Mouse (Mus musculus) ES-Bruce4 (cell line): ENCODE data around the gene Wwtr1. TPM values are rescaled to one million over a fixed set of nuclear protein-coding genes. Genes with fewer than 3 reads are reported as not detected.

ENCODE experiments used
- H3K27ac ChIP-seq: 2 replicates; pipeline ENCODE4 v1.5.1; 2012; ENCODE audit warnings: low read length, inconsistent platforms; ENCODE audit not compliant: insufficient read depth
- H3K27me3 ChIP-seq: 2 replicates; pipeline ENCODE4 v1.6.1; 2012; ENCODE audit warnings: mild to moderate bottlenecking, low read length, inconsistent platforms; ENCODE audit not compliant: control insufficient read depth, poor library complexity, insufficient read depth, severe bottlenecking
- H3K36me3 ChIP-seq: 2 replicates; pipeline ENCODE4 v1.6.1; 2012; ENCODE audit warnings: inconsistent platforms, mild to moderate bottlenecking, low read length, moderate library complexity; ENCODE audit not compliant: control insufficient read depth, poor library complexity, insufficient read depth, severe bottlenecking
- H3K4me1 ChIP-seq: one replicate; pipeline ENCODE4 v1.8.1; 2011; ENCODE audit warnings: low read length; ENCODE audit not compliant: control insufficient read depth, insufficient read depth
- H3K4me3 ChIP-seq: 2 replicates; pipeline ENCODE4 v1.5.1; 2011; ENCODE audit warnings: low read depth, mild to moderate bottlenecking, low read length
- H3K9ac ChIP-seq: 2 replicates; pipeline ENCODE4 v1.6.1; 2012; ENCODE audit warnings: low read depth, mild to moderate bottlenecking, inconsistent platforms; ENCODE audit not compliant: poor library complexity, severe bottlenecking
- H3K9me3 ChIP-seq: replicated peaks from 2 replicates; pipeline ENCODE4 v1.6.1; 2012; ENCODE audit warnings: mild to moderate bottlenecking, low read length, inconsistent platforms; ENCODE audit not compliant: control insufficient read depth, poor library complexity, insufficient read depth, severe bottlenecking
- CTCF ChIP-seq: IDR thresholded peaks from one replicate; pipeline ENCODE4 v1.8.1; 2011; ENCODE audit warnings: low read depth, low read length
- EP300 ChIP-seq: IDR thresholded peaks from 2 replicates; pipeline ENCODE4 v1.6.1; 2011; ENCODE audit warnings: low read depth, low read length; ENCODE audit not compliant: insufficient read depth
- POLR2A ChIP-seq: IDR thresholded peaks from one replicate; pipeline ENCODE4 v1.8.1; 2011; ENCODE audit warnings: low read length; ENCODE audit not compliant: insufficient read depth
- polyA plus RNA-seq: library from polyadenylated mRNA; stranded (reverse); fragments of >200 nt; gene quantifications from 2 replicates; pipeline ENCODE4 v1.2.4, GENCODE M21; 2011; ENCODE audit warnings: low read depth; ENCODE audit not compliant: missing spikeins, insufficient read depth, insufficient read length

Wwtr1 gene
- polyA plus RNA-seq, 1 experiment: 43.7 TPM

DNA sequence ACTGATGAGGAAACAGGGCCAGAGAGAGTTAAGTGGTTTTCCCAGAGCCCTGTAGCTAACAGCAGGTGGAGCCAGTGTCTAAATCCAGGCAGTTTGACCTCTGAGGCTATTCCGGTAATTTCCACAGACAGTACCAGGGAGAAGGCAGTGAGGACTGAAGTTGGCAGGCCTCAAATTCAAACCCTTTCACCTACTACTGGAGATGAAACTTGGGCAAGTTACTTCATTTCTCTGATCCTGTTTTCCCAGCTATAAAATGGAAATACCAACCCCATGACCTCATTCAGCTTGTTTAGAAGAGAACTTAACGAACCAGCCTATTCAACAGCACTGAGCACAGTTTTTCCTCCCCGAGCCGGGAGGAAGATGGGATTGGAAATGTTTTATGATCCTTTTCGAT, 105.4 kb downstream of the Wwtr1 start:
- no peak overlapping the region for H3K4me3 ChIP-seq
- H3K4me1 ChIP-seq: peaks cover 2% of the 10 kb centered on the region
- TF ChIP-seq POLR2A (no peak), CTCF (peak; percentile 26)
- H3K36me3 ChIP-seq: no peaks in the 10 kb centered on the region
- H3K27me3 ChIP-seq: no peaks in the 10 kb centered on the region
- no peak overlapping the region for H3K9ac ChIP-seq
- H3K27ac ChIP-seq: no peak overlapping the region; the same call in 1 of the 2 replicates
- no peaks in the 10 kb centered on the region for H3K9me3 ChIP-seq

DNA sequence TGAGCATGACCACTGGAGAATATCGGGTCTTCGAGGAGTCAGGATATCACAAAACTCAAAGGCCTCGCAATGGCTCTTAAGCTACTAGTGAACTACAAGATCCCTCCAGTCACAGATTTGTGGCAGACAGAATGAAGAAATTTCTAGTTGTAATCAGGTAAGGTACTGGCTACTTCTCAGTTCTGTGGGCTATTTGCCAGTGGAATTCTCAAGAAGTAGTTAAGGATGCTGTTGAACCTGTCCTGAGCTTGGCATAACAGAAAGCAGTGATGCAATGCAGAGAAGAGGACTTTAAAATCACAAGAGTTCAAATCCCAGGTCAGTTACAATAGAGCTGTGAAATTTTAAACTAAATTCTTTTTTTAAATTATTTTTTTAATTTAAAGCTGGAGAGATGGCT, 106.4 kb downstream of the Wwtr1 start:
- TF ChIP-seq POLR2A (no peak), EP300 (no peak), CTCF (no peak)
- no peaks in the 10 kb centered on the region for H3K9me3 ChIP-seq
- no peak overlapping the region for H3K9ac ChIP-seq
- H3K36me3 ChIP-seq: no peaks in the 10 kb centered on the region
- H3K4me3 ChIP-seq: no peak overlapping the region
- peaks cover 2% of the 10 kb centered on the region for H3K4me1 ChIP-seq
- no peak overlapping the region for H3K27ac ChIP-seq
- H3K27me3 ChIP-seq: no peaks in the 10 kb centered on the region

DNA sequence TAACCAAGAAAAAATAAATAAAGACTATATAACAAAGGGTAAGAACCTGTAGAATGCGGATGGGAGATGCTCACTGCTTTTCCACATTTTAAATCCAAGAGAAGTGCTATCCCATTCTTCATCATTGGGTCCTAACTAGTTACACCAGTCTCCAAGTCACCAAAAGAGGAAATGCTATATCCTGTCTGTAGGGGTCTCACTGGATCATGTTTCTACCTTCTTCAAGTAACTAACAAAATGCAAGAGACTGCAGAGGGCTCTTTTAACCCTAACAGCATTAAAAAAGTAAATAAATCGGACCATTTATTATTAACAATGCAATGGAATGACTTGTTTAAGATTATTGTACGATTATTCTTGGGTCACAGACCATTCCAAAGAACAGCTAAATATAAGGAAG, 109.4 kb downstream of the Wwtr1 start:
- Histone ChIP-seq H3K27me3 (no peaks in the 10 kb centered on the region), H3K9me3 (no peaks in the 10 kb centered on the region), H3K4me1 (no peaks in the 10 kb centered on the region), H3K27ac (no peak overlapping the region), H3K36me3 (no peaks in the 10 kb centered on the region; the same call in 1 of the 2 replicates), H3K9ac (no peak overlapping the region), H3K4me3 (no peak overlapping the region)
- TF ChIP-seq POLR2A: no peak
- TF ChIP-seq CTCF: no peak
- no peak for TF ChIP-seq EP300

DNA sequence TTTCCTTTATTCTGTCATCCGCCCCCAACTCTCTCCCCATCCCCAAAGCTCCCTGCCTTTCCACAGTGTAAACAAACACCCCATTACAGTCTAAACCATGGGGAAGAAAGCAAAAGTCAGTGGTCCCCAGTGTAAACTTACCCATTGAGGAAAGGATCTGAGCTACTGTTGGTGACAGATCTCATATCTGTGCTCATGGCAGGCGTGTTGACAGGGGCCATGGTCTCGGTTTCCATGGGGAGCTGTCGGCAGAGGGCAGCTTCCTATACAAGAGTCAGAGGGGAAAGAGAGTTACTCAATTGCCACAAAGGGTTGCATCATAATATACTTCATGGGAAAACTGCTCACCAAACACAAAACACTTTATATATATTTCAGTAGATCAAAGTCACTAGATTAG, 112.4 kb downstream of the Wwtr1 start:
- no peak overlapping the region for H3K9ac ChIP-seq
- no peaks in the 10 kb centered on the region; the same call in 1 of the 2 replicates for H3K36me3 ChIP-seq
- no peaks in the 10 kb centered on the region for H3K9me3 ChIP-seq
- no peak for TF ChIP-seq POLR2A
- TF ChIP-seq EP300: no peak
- no peak for TF ChIP-seq CTCF
- no peaks in the 10 kb centered on the region for H3K27me3 ChIP-seq
- no peaks in the 10 kb centered on the region for H3K4me1 ChIP-seq
- no peak overlapping the region for H3K4me3 ChIP-seq
- H3K27ac ChIP-seq: no peak overlapping the region

DNA sequence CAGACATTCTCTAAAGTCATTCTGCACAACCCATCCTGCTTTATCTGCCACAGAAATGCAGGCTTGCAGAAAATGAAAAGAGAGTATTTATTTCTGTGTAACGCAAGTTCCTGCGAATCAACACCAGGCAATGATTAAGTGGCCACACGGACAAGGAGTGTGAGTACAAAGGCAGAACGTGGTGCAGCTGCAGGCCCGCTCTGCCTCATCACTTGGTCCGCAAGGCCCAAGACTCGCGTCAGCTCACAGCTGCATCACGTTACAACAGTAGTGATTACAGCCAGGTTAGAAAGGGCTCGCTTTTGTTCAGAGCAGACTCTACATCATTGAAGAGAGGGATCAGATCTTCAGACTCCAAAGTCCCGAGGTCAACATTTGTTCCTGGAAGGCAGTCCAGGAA, 117.1 kb downstream of the Wwtr1 start:
- H3K27me3 ChIP-seq: no peaks in the 10 kb centered on the region
- TF ChIP-seq CTCF: no peak
- no peak for TF ChIP-seq POLR2A
- no peaks in the 10 kb centered on the region for H3K4me1 ChIP-seq
- no peaks in the 10 kb centered on the region; the same call in 1 of the 2 replicates for H3K36me3 ChIP-seq
- H3K27ac ChIP-seq: no peak overlapping the region
- no peaks in the 10 kb centered on the region for H3K9me3 ChIP-seq
- H3K4me3 ChIP-seq: no peak overlapping the region
- H3K9ac ChIP-seq: no peak overlapping the region

DNA sequence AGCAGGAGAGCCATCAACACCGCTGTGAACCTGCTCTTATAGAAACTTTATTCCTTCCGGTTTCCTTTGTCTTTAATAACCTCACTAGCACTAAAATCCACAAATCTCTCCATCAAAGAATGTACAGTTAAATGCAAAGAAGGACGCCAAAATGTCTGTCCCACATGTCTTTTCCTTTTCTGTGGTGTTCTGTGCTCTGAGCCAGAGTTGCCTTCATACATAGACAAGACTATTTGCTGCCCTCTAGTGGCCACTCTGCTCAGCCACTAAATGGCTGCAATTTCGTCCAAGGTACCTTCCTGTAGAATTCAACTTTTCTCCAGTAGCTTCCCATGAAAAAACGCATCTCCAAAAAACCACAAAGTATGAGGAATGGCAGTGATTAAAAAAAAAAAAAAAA, 127.3 kb downstream of the Wwtr1 start:
- TF ChIP-seq EP300 (no peak), CTCF (peak; percentile 16), POLR2A (no peak)
- H3K36me3 ChIP-seq: no peaks in the 10 kb centered on the region

DNA sequence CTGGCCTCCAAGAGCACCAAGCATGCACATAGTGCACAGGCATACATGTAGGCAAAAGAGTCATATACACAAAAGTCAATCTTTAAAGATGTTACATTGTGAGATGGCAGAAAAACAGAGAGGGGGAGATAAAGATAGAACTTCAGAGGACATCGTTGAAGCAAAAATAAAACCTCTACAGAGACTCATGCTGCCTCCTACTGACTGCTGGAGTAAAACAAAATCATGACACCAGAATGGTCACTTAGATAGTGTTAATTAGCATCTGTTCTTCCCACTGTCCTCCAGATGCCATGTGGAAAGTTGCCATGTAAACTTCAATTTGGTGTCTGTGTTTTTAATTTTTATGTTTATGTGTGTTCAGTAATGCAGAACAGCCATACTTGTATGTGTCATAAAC, 127.8 kb downstream of the Wwtr1 start:
- no peak for TF ChIP-seq CTCF
- no peak for TF ChIP-seq EP300
- no peak for TF ChIP-seq POLR2A

More for the DNA sequence above, 127.3 kb downstream of the Wwtr1 start:
- Histone ChIP-seq H3K4me1 (no peaks in the 10 kb centered on the region), H3K27ac (no peak overlapping the region), H3K9ac (no peak overlapping the region), H3K4me3 (no peak overlapping the region), H3K27me3 (no peaks in the 10 kb centered on the region), H3K9me3 (no peaks in the 10 kb centered on the region)

More for the DNA sequence above, 127.8 kb downstream of the Wwtr1 start:
- Histone ChIP-seq H3K4me3 (no peak overlapping the region), H3K9me3 (no peaks in the 10 kb centered on the region), H3K36me3 (no peaks in the 10 kb centered on the region), H3K27ac (no peak overlapping the region), H3K4me1 (no peaks in the 10 kb centered on the region), H3K27me3 (no peaks in the 10 kb centered on the region), H3K9ac (no peak overlapping the region)
